Mouse (Mus musculus) G1E-ER4 (cell line): ENCODE data around the gene Git2. TPM values are rescaled to one million over a fixed set of nuclear protein-coding genes. Genes with fewer than 3 reads are reported as not detected.

Experiments
- GATA1 ChIP-seq: IDR thresholded peaks from one replicate; pipeline ENCODE4 v1.8.0; 2012; ENCODE audit warnings: low read length, inconsistent platforms
- polyA plus RNA-seq: library from polyadenylated mRNA; stranded (reverse); fragments of >175 nt; gene quantifications from 2 replicates; pipeline ENCODE4 v1.2.3, GENCODE M21; 2012

Git2 gene
- 134 and 155 TPM in 2 replicates for polyA plus RNA-seq

DNA sequence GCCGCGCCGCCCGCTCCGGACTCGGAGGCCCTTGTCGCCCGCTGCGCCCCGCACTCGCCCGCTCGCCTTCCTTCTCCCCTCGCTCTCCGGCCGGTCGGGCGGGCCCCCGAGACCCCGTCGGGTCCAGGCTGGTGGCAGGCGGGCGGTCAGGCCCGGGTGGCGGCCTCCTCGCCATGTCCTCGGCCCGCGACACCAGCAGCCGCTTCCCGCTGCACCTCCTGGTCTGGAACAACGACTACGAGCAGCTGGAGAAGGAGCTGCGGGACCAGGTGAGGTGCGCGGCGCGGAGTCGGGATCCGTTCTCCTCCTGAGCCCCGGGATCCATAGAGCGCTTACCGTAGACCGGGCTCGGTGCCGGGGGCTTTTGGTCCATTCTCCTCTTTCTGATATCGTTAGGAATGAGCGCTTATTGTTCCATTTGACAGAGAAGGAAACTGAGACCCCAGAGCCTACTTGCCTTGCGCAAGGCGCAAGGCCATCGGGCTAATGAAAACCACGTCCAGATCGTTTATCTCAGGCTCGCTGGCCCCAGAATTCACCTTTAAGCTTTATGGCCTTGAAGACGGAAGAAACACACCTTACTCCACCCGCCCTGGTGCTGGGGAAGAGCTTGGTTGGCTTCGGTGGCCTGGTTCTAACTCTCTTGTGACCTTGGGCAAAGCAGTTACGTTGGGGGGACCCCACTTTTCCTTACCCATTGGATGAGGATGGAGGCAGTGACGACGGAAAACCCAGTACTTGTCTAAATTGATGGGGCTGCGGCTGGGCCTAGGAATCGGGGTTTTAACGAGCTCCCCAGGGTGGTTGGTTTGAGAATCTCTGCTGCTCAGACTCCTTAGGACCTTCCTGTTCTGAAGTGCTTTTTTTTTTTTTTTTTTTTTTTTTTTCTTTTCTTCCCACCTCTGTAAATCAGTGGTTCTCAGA, at the start of gene Git2:
TSS of gene Git2 (minus strand) at position 462 of the 924 bp plus-strand sequence.
- no peak for TF ChIP-seq GATA1

DNA sequence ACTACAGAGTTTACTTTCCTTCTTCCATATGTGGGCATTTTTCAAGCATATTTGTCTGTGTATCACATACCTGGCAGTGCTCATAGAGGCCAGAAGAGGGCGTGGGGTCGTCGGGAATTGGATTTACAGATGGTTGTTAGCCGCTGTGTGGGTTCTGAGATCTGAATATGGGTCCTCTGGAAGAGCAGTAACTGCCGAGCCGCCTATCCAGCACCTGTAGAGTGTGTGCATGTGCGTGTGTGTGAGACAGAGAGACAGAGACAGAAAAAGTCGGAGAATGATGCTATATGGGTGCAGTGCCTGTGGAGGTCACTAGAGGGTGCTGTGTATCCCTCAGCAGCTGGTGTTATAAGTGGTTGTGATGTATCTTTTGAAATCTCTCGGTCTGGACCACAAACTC, 48.9 kb upstream of the Git2 start:
- TF ChIP-seq GATA1 = no peak

DNA sequence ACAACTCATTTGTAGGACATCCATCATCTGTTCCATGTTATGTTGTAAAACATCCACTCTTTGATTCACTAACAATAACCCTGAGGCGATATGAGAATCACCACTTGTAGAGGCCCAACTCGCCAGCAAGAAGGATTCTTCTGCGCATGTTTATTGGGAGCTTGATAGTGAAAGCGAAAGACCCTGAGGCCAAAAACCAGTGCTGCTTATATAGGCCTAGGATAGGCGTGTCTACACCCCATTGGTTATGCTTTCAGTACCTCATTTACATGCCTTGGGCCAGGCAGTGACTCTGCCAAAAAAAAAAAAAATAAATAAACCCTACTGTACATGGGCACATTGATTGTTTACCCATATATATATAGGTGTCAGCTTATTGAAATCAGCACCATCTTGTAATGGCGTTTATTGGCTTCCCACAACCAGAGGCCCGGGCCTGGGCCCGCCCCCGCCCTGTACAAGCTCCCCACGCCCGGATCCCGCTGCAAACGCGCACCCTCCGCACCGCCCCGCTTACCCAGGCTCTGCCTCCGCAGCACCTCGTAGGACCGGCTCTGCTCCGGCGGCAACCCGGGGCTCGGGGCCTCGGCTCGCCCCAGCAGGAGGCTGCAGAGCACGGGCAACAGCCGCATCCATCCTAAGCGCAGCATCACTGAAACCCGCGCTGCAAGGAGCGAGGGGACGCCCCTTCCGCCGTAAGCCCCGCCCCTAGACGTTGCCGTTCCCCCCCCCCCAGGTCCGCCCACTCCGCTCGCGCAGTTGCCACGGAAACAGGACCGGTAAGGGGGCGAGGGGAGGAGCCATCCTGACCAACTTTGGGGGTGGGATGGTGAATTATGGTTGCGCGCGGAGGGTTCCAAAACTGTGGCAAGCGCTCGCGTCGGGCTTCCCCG, 47.7 kb upstream of the Git2 start, which contains the start of gene 1500011B03Rik:
TSS of gene 1500011B03Rik (minus strand) at position 673 of the 893 bp plus-strand sequence.
- TF ChIP-seq GATA1 = no peak

DNA sequence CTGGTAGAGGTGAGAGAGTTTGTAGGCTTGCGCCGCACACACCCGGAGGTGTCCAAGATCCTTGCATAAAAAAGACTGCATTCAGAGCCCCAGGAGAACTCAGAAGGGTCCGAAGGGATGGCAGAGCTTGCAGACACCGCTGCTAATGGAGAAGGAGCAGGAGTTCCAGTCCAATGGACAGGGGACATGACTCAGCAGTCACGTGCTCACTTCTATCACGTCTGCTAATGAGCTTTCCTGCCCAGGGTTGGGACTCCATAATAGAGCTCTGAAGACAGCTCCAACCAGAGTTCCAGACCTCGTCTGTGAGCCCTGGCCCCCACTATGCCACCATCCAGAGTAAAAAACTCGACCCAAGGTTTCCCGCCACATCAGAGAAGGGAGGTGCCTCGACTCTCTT, 42.8 kb upstream of the Git2 start:
- no peak for TF ChIP-seq GATA1

DNA sequence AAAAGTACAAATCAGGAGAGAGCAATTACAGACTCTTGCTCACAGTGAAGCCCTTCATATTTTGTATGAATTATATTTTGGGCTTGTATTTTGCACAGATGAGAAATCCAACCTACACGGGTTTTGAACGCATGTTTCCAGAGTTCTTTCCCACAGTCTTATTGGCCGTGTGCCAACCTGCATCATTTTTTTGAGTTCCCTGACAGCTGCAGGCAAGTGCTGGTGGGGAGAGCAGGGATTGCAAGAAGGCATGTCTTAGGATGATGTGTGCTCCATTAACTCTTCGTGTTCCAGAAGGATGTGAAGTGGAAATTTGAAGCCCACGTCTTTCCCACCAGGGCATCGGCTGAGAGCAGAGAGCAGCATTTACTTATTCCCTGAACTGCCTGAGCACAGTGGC, 41.3 kb upstream of the Git2 start:
- no peak for TF ChIP-seq GATA1

DNA sequence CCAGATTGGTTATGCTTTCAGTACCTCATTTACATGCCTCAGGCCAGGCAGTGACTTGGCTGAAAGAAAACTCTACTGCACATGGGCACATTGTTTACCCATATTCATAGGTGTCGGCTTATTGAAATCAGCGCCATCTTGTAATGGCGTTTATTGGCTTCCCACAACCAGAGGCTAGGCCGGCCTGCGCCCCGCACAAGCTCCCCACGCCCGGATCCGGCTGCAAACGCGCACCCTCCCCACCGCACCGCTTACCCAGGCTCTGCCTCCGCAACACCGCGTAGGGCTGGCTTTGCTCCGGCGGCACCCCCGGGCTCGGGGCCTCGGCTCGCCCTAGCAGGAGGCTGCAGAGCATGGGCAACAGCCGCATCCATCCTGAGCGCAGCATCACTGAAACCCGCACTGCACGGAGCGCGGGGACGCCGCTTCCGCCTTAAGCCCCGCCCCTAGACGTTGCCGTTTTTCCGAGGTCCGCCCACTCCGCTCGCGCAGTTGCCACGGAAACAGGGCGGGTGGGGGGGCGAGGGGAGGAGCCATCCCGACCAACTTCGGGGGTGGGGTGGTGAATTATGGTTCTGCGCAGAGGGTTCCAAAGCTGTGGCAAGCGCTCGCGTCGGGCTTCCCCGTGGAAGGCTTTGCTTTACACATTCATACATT, 38.3 kb upstream of the Git2 start:
- TF ChIP-seq GATA1 = no peak

DNA sequence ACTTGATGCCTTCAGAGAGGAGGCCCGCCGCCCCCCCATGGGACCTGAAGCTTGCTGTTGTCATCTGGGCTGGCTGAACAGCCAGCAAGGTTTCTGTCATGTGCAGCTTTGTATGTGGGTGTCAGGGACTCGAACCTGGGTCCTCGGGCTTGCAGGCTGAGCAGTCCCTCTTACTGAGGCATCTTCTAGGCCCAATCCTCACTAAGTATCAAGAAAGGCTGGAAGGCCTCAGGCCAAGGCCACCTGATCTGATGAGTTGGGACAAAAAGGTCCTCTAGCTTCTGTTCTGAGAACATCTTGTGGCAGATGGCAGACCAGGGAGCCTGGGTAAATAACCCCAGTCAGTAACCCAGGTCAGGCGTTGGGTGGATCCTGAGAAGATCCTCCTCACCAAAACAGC, 34.5 kb upstream of the Git2 start:
- TF ChIP-seq GATA1 = no peak

DNA sequence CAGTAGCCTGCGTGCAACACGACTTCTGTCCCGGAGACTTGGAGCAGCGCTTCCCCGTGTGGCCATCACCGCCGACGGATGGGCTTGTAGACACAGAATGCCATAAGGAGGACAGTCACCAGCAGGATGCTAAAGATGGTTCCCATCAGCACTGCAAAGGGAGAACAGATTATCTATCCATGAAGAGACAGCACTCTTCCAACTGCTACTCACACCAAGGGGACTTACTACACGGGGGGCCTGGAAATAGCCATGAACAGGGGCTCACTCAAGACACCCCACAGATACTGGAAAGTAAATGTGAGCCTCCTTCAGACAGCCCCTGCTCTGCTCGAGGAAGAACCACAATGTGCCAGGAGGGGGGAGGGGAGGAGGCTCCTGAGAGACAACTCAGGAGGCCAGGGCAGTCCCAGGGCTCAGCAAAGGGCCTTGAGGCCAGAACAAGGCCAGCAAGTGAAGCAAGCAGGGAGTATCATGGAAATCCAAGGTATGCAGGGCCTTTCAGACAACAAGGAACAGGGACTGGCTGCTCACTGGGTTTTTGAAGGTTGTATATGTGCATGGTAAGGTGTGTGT, 34.0 kb upstream of the Git2 start:
- no peak for TF ChIP-seq GATA1

DNA sequence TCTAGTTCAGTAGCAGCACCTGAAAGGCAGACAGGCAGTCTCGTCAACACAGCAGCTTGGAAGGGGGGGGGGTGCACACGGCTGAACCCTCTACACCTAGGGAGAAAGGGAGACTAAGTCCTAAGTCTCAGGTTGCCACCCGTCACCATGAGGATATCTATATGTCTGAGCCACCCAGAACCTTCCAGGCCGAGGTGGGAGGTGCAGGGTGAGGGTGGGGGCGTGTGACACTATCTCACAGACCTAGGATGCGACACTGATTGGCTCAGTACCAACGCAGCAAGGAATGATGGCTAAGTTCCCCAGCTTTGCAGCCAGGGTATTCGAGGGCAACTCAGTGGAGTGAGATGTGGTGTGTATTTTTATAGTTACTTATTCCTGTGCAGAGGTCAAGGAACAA, 33.1 kb upstream of the Git2 start:
- no peak for TF ChIP-seq GATA1

DNA sequence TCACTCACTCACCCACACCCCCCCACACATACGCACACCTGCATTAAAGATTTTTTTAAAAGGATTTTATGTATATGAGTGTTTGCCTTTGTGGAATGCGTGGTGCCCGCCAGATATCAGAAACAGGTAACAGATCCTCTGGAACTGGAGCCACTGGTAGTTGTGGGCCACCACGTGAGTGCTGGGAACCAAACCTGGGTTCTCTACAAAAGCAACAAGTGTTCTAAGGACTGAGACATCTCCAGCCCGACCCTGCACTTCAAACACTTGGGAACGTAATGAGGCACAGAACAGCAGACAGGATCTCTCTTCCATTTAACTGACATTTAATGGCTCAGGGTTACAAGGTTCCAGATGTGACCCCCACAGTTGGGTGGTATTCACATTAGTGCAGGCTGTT, 32.6 kb upstream of the Git2 start:
- TF ChIP-seq GATA1 = no peak

DNA sequence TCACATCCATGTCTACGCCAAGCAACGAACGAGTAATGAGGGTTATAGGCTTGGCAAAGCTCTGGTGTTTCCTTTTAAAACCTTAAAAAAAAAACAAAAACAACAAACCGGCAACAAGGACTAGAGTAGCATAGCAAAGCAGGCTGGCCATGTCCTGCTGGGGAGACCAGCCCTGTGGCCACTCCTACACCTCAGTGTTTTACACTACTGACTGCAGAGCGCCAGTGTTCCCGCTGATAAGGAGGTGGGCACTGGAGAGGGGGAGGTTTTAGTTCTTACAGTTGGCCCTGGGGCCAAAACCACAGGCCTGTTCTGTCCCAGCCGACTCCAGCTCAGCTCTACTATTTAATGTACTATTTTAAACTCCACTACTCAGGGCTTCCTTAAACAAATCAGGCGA, 32.2 kb upstream of the Git2 start:
- no peak for TF ChIP-seq GATA1

DNA sequence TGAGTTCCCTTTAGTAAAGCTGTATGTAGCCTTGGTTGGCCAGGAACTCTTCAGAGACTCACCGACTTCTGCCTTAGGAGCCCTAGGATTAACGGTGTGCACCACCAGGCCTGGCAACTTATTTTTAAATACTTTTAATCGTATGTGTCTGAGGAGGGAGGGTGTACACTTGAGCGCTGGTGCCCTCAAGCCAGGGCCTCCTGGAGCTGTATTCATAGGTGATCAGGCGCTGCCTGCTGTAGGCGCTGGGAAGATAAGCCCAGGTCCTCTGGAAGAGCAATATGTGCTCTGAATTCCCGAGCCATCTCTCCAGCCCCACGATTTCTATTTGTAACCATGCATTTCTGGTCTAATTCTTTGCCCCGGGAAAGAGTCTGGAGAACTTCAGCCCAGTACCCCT, 31.7 kb upstream of the Git2 start:
- TF ChIP-seq GATA1 = no peak

DNA sequence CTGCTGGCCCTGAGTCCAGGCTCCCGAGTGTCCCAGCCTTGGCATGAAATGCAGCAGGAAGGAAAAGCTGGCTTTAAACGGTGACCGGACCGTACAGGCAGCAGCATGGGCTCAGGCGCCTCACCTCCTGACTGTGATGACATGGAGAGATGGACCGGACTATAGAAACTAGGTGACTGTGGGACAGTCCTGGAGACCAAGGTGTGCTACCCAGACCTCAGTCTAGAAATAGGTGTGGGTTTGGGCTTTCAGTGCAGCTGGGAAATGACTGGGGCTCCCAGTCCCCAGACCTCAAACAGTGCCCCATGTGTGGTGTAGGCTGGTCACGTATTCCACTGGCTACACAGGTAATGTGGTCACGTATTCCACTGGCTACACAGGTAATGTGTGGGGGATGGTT, 31.3 kb upstream of the Git2 start:
- TF ChIP-seq GATA1 = no peak

DNA sequence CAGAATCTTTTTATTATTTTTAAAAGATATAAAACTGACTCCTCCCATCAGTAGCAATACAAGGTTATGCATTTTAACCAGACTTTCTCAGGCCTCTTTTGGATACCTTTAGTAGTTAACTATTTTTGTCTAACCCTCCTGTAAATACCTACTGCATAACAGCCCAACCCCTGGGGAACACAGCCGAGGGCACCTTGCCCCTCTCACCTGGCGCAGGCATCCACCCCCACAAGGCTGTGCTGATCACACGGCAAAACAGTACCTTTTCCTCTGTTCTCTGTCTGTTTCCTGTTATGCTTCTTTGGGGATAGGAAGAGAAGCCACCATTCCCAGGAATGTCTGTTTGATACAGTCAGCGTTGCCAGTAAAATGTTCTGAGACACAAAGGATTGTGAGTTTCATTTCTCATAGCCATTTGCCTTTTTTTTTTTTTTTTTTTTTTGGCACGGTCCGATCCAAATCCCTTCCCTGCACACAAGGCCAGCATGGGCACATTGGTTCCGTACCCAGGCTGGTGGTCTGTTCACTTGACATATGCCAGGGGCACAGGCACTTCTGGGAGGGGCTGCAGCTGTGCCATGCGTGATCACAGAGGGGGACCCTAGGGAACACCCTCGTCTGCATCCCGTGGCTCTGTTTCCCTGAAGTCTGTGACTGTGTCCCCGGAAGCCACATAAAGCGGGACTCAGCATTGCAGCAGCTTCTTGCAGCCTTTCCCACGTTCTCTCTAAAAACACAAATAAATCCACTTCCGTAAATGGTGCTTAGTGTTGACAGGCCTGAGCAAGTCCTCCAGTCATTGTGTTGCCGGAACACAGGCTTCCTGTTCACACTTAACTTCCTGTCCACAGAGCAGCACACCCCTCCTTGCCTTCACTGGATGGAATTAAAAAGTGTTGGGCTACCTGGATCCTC, 30.4 kb upstream of the Git2 start:
- TF ChIP-seq GATA1 = no peak
